Mouse (Mus musculus) myocyte (in vitro differentiated cells): ENCODE measurements around the gene Orc3. TPM values are rescaled to one million over a fixed set of nuclear protein-coding genes. Genes with fewer than 3 reads are reported as not detected.

Experiments used
- H3K27me3 ChIP-seq: one replicate; pipeline ENCODE4 v1.6.1; 2011; ENCODE audit not compliant: control insufficient read depth, insufficient read depth, insufficient read length
- H3K36me3 ChIP-seq: one replicate; pipeline ENCODE4 v1.6.1; 2011; ENCODE audit not compliant: control insufficient read depth, insufficient read depth
- H3K4me2 ChIP-seq: one replicate; pipeline ENCODE4 v1.6.1; 2011; ENCODE audit warnings: low read depth, control low read depth
- H3K4me3 ChIP-seq: one replicate; pipeline ENCODE4 v1.5.1; 2011; ENCODE audit warnings: mild to moderate bottlenecking, control low read depth, moderate library complexity
- H3K79me2 ChIP-seq: one replicate; pipeline ENCODE4 v1.6.1; 2011; ENCODE audit not compliant: control insufficient read depth, insufficient read depth
- H3ac ChIP-seq: one replicate; pipeline ENCODE4 v1.6.1; 2011; ENCODE audit not compliant: control insufficient read depth, insufficient read length
- CEBPB ChIP-seq: IDR thresholded peaks from 2 replicates; pipeline ENCODE4 v1.6.1; 2011; ENCODE audit warnings: mild to moderate bottlenecking, moderate library complexity; ENCODE audit not compliant: poor library complexity, insufficient read depth, severe bottlenecking
- E2F4 ChIP-seq: IDR thresholded peaks from one replicate; pipeline ENCODE4 v1.6.1; 2011; ENCODE audit warnings: mild to moderate bottlenecking, control low read depth, moderate library complexity; ENCODE audit not compliant: insufficient read depth
- MAX ChIP-seq: IDR thresholded peaks from one replicate; pipeline ENCODE4 v1.6.1; 2011; ENCODE audit warnings: low read depth, mild to moderate bottlenecking, control low read depth
- MYOD1 ChIP-seq, 3 experiments: IDR thresholded peaks; one replicate each; pipeline ENCODE4 v1.6.1; 2011; ENCODE audit warnings: control low read depth in 2 of 3, low read depth in 2 of 3, mild to moderate bottlenecking in 2 of 3, moderate library complexity in 1 of 3; ENCODE audit not compliant: insufficient read length in 2 of 3, control insufficient read depth in 1 of 3
- MYOG ChIP-seq, 3 experiments: IDR thresholded peaks; one replicate each; pipeline ENCODE4 v1.6.1; 2011; ENCODE audit warnings: control low read depth in 2 of 3, low read depth in 2 of 3, mild to moderate bottlenecking in 2 of 3; ENCODE audit not compliant: insufficient read length in 2 of 3, control insufficient read depth in 1 of 3, insufficient read depth in 1 of 3
- POLR2A ChIP-seq: IDR thresholded peaks from one replicate; pipeline ENCODE4 v1.6.1; 2011; ENCODE audit warnings: low read depth, mild to moderate bottlenecking, control low read depth, moderate library complexity; ENCODE audit not compliant: insufficient read length
- POLR2AphosphoS2 ChIP-seq: IDR thresholded peaks from one replicate; pipeline ENCODE4 v1.6.1; 2011; ENCODE audit warnings: low read depth, control low read depth; ENCODE audit not compliant: insufficient read length
- REST ChIP-seq: IDR thresholded peaks from one replicate; pipeline ENCODE4 v1.6.1; 2011; ENCODE audit warnings: mild to moderate bottlenecking, control low read depth, moderate library complexity; ENCODE audit not compliant: insufficient read depth, insufficient read length
- SRF ChIP-seq: IDR thresholded peaks from one replicate; pipeline ENCODE4 v1.6.1; 2011; ENCODE audit warnings: low read depth; ENCODE audit not compliant: control insufficient read depth, insufficient read length
- TCF12 ChIP-seq: IDR thresholded peaks from one replicate; pipeline ENCODE4 v1.6.1; 2011; ENCODE audit warnings: mild to moderate bottlenecking, control low read depth; ENCODE audit not compliant: poor library complexity, insufficient read depth, severe bottlenecking
- TCF3 ChIP-seq: IDR thresholded peaks from one replicate; pipeline ENCODE4 v1.6.1; 2011; ENCODE audit warnings: low read depth, control low read depth; ENCODE audit not compliant: insufficient read length
- USF1 ChIP-seq: IDR thresholded peaks from one replicate; pipeline ENCODE4 v1.6.1; 2011; ENCODE audit warnings: low read depth, mild to moderate bottlenecking, control low read depth, moderate library complexity
- polyA plus RNA-seq: library from polyadenylated mRNA; unstranded; fragments of >200 nt; fragmentation: generic; extraction: Trizol; gene quantifications from one replicate; pipeline ENCODE4 v1.2.1, GENCODE M21; 2012; ENCODE audit warnings: missing spikeins

Gene Orc3
- polyA plus RNA-seq, 1 experiment, result 20.0 TPM

GRCm38 (mm10) chr4:34653179-34653578 is 38.4 kb upstream of the Orc3 start:
- Histone ChIP-seq H3K4me3 (no peak overlapping the region), H3K4me2 (no peak overlapping the region), H3K27me3 (no peaks in the 10 kb centered on the region), H3K79me2 (no peaks in the 10 kb centered on the region), H3ac (no peak overlapping the region), H3K36me3 (peaks cover 16% of the 10 kb centered on the region)
- no peak for TF ChIP-seq MYOD1 (IDR thresholded peaks at IDR 0.05; ENCODE audit: control insufficient read depth in 1 of 3, insufficient read length in 2 of 3, low read depth in 2 of 3)
- TF ChIP-seq E2F4, result no peak
- no peak for TF ChIP-seq REST
- no peak for TF ChIP-seq POLR2AphosphoS2
- TF ChIP-seq CEBPB, result no peak
- no peak for TF ChIP-seq POLR2A
- no peak for TF ChIP-seq TCF3
- TF ChIP-seq SRF, result no peak
- TF ChIP-seq MYOG (IDR thresholded peaks at IDR 0.05; ENCODE audit: control insufficient read depth in 1 of 3, insufficient read depth in 1 of 3, insufficient read length in 2 of 3, low read depth in 2 of 3), result no peak
- no peak for TF ChIP-seq USF1
- no peak for TF ChIP-seq MAX
- no peak for TF ChIP-seq TCF12

GRCm38 (mm10) chr4:34644779-34645178 is 30.0 kb upstream of the Orc3 start:
- Histone ChIP-seq H3K4me3 (no peak overlapping the region), H3K27me3 (no peaks in the 10 kb centered on the region), H3K36me3 (peaks cover 26% of the 10 kb centered on the region), H3ac (no peak overlapping the region), H3K4me2 (no peak overlapping the region), H3K79me2 (no peaks in the 10 kb centered on the region)
- TF ChIP-seq MYOD1 (IDR thresholded peaks at IDR 0.05; ENCODE audit: control insufficient read depth in 1 of 3, insufficient read length in 2 of 3, low read depth in 2 of 3) (no peak), TCF12 (no peak), POLR2AphosphoS2 (no peak), SRF (no peak), MYOG (IDR thresholded peaks at IDR 0.05; ENCODE audit: control insufficient read depth in 1 of 3, insufficient read depth in 1 of 3, insufficient read length in 2 of 3, low read depth in 2 of 3) (no peak), E2F4 (no peak)

DNA sequence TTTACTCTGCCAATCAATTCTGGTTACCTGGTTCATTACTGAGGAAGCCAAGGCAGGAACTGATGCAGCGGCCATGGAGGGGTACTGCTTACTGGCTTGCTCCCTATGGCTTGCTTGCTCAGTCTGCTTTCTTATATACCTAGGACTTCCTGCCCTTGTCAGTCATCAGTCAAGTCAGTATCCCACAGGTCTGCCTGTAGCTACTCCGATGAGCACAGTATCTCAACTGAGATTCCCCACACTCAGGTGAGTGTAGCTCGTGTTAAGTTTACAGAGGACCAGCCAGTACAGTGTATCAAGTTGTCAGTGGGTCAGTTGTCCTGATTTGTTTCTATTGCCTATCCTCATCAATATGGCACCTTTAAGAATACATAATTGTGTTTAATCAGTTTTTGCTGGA is 26.0 kb upstream of the Orc3 start:
- Histone ChIP-seq H3K27me3 (no peaks in the 10 kb centered on the region), H3K36me3 (peaks cover 18% of the 10 kb centered on the region), H3ac (no peak overlapping the region), H3K4me3 (no peak overlapping the region), H3K4me2 (no peak overlapping the region), H3K79me2 (no peaks in the 10 kb centered on the region)
- no peak for TF ChIP-seq MYOG (IDR thresholded peaks at IDR 0.05; ENCODE audit: control insufficient read depth in 1 of 3, insufficient read depth in 1 of 3, insufficient read length in 2 of 3, low read depth in 2 of 3)
- no peak for TF ChIP-seq MAX
- TF ChIP-seq POLR2AphosphoS2, result no peak
- no peak for TF ChIP-seq TCF12
- TF ChIP-seq REST, result no peak
- TF ChIP-seq MYOD1 (IDR thresholded peaks at IDR 0.05; ENCODE audit: control insufficient read depth in 1 of 3, insufficient read length in 2 of 3, low read depth in 2 of 3), result no peak
- no peak for TF ChIP-seq SRF
- TF ChIP-seq E2F4, result no peak
- no peak for TF ChIP-seq CEBPB
- no peak for TF ChIP-seq USF1
- no peak for TF ChIP-seq POLR2A
- TF ChIP-seq TCF3, result no peak

GRCm38 (mm10) chr4:34639745-34640364 is 25.1 kb upstream of the Orc3 start:
- H3K4me3 ChIP-seq, result no peak overlapping the region
- no peaks in the 10 kb centered on the region for H3K27me3 ChIP-seq
- no peaks in the 10 kb centered on the region for H3K79me2 ChIP-seq
- no peak overlapping the region for H3K4me2 ChIP-seq
- TF ChIP-seq POLR2AphosphoS2 (no peak), MYOD1 (IDR thresholded peaks at IDR 0.05; ENCODE audit: control insufficient read depth in 1 of 3, insufficient read length in 2 of 3, low read depth in 2 of 3) (no peak), MYOG (IDR thresholded peaks at IDR 0.05; ENCODE audit: control insufficient read depth in 1 of 3, insufficient read depth in 1 of 3, insufficient read length in 2 of 3, low read depth in 2 of 3) (no peak), SRF (no peak), E2F4 (no peak), USF1 (no peak), REST (no peak), POLR2A (no peak), TCF12 (no peak), TCF3 (no peak), CEBPB (no peak), MAX (no peak)
- H3ac ChIP-seq, result no peak overlapping the region
- peaks cover 13% of the 10 kb centered on the region for H3K36me3 ChIP-seq
